Mouse (Mus musculus): Measurements from ENCODE around the gene Mlc1. TPM values are rescaled to one million over a fixed set of nuclear protein-coding genes. Genes with fewer than 3 reads are reported as not detected.

The Mlc1 gene
- polyA plus RNA-seq, 1 experiment from 2014 or later = 31.5 TPM

- WGBS = 82% methylated on average over 4 of the region's 4 CpGs
- no peak for ATAC-seq
- H3K9ac ChIP-seq (ENCODE audit: low read depth, low read length) = no peak overlapping the region
- no peaks in the 10 kb centered on the region for H3K36me3 ChIP-seq (ENCODE audit: control insufficient read depth, insufficient read depth, low read length)
- no peak overlapping the region for H3K27ac ChIP-seq (ENCODE audit: low read length)
- peaks cover 8% of the 10 kb centered on the region; the same call in 1 of the 2 replicates for H3K4me1 ChIP-seq (ENCODE audit: control insufficient read depth, insufficient read depth, low read length)
- H3K4me2 ChIP-seq (ENCODE audit: low read length) = no peak overlapping the region
- H3K4me3 ChIP-seq (ENCODE audit: low read depth, low read length) = no peak overlapping the region
- H3K9me3 ChIP-seq (replicated peaks; ENCODE audit: control insufficient read depth, low read length, poor library complexity, severe bottlenecking) = no peaks in the 10 kb centered on the region
- H3K27me3 ChIP-seq (ENCODE audit: control insufficient read depth, insufficient read depth, low read depth, low read length) = peaks cover 5% of the 10 kb centered on the region; the same call in 1 of the 2 replicates
Observed at GRCm38 (mm10) chr15:88951246-88951645, 27.6 kb downstream of the Mlc1 start.

DNA sequence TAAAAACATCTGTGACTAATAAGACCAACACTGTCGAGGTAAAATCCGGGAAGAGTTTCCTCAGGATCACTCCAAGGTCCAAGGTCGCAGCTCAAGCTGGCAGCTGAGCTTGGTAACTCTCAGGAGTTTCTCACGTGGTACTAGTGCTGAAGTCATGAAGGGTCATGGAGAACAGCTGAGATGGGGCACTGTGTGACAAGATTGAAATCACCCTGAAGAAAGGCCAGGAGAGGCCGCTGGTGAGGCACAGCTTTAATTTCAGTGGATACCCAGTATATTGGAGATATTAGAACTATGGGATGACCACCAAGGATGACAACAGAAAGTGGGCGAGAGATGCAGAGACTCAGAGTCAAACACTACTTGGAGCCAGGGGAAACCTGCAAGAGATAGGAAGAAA is 32.0 kb downstream of the Mlc1 start:
- no peak overlapping the region for H3K4me2 ChIP-seq (ENCODE audit: low read length)
- ATAC-seq = no peak
- 63% methylated on average over 6 of the region's 6 CpGs for WGBS
- no peak overlapping the region for H3K27ac ChIP-seq (ENCODE audit: low read length)
- H3K27me3 ChIP-seq (ENCODE audit: control insufficient read depth, insufficient read depth, low read depth, low read length) = no peaks in the 10 kb centered on the region
- H3K4me1 ChIP-seq (ENCODE audit: control insufficient read depth, insufficient read depth, low read length) = no peaks in the 10 kb centered on the region
- no peak overlapping the region for H3K4me3 ChIP-seq (ENCODE audit: low read depth, low read length)
- H3K9ac ChIP-seq (ENCODE audit: low read depth, low read length) = no peak overlapping the region
- H3K36me3 ChIP-seq (ENCODE audit: control insufficient read depth, insufficient read depth, low read length) = no peaks in the 10 kb centered on the region
- H3K9me3 ChIP-seq (replicated peaks; ENCODE audit: control insufficient read depth, low read length, poor library complexity, severe bottlenecking) = no peaks in the 10 kb centered on the region

GRCm38 (mm10) chr15:88943896-88944551 is 34.8 kb downstream of the Mlc1 start:
- Histone ChIP-seq H3K4me2 (ENCODE audit: low read length) (no peak overlapping the region), H3K27ac (ENCODE audit: low read length) (no peak overlapping the region), H3K9ac (ENCODE audit: low read depth, low read length) (no peak overlapping the region), H3K27me3 (ENCODE audit: control insufficient read depth, insufficient read depth, low read depth, low read length) (no peaks in the 10 kb centered on the region), H3K36me3 (ENCODE audit: control insufficient read depth, insufficient read depth, low read length) (no peaks in the 10 kb centered on the region), H3K4me3 (ENCODE audit: low read depth, low read length) (no peak overlapping the region), H3K9me3 (replicated peaks; ENCODE audit: control insufficient read depth, low read length, poor library complexity, severe bottlenecking) (no peaks in the 10 kb centered on the region), H3K4me1 (ENCODE audit: control insufficient read depth, insufficient read depth, low read length) (no peaks in the 10 kb centered on the region)
- WGBS = 81% methylated on average over 5 of the region's 5 CpGs
- ATAC-seq = no peak

DNA sequence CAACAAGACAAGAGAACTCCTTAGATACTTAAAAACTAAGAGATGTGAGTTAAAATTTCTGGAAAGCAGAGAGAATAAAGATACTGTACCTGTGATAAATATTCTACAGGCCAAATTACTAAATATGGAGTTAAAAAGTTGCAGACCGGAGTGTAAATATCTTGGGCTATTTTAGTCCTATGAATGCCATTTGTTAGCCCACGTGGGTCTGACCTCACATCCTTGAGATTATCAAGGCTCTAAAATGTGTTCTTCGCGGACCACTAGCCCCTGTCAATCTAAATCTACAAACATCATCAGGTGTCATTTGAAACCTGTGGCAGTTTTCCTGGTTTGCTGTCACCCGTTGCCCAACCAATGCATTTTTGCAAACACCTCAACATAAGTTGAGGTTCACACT is 36.0 kb downstream of the Mlc1 start:
- no peak overlapping the region for H3K4me2 ChIP-seq (ENCODE audit: low read length)
- no peak overlapping the region for H3K4me3 ChIP-seq (ENCODE audit: low read depth, low read length)
- no peaks in the 10 kb centered on the region for H3K9me3 ChIP-seq (replicated peaks; ENCODE audit: control insufficient read depth, low read length, poor library complexity, severe bottlenecking)
- WGBS = 83% methylated on average over 5 of the region's 5 CpGs
- no peaks in the 10 kb centered on the region for H3K27me3 ChIP-seq (ENCODE audit: control insufficient read depth, insufficient read depth, low read depth, low read length)
- H3K27ac ChIP-seq (ENCODE audit: low read length) = no peak overlapping the region
- H3K4me1 ChIP-seq (ENCODE audit: control insufficient read depth, insufficient read depth, low read length) = no peaks in the 10 kb centered on the region
- no peak for ATAC-seq
- no peaks in the 10 kb centered on the region for H3K36me3 ChIP-seq (ENCODE audit: control insufficient read depth, insufficient read depth, low read length)
- no peak overlapping the region for H3K9ac ChIP-seq (ENCODE audit: low read depth, low read length)

DNA sequence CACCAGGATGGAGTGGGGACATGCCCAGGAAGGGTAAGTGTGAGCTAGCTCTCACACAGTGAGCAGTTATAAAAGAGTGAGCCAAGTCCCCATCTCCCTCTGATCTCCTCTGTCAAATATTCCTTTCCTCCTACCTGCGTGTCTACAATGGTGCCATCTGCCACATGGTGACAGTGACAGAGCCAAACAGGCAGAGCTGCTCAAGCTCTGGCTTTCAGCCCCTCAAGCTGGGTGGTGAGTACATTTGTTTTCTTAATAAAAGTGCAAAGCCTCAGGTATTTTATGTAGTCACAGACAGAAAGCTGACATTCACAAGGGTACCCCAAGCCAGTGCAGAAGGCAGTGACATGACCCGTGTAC is 41.5 kb downstream of the Mlc1 start:
- H3K27ac ChIP-seq (ENCODE audit: low read length) = no peak overlapping the region
- no peaks in the 10 kb centered on the region for H3K27me3 ChIP-seq (ENCODE audit: control insufficient read depth, insufficient read depth, low read depth, low read length)
- no peak overlapping the region for H3K4me3 ChIP-seq (ENCODE audit: low read depth, low read length)
- no peak overlapping the region for H3K4me2 ChIP-seq (ENCODE audit: low read length)
- H3K36me3 ChIP-seq (ENCODE audit: control insufficient read depth, insufficient read depth, low read length) = no peaks in the 10 kb centered on the region
- no peak for ATAC-seq
- H3K9ac ChIP-seq (ENCODE audit: low read depth, low read length) = no peak overlapping the region
- H3K4me1 ChIP-seq (ENCODE audit: control insufficient read depth, insufficient read depth, low read length) = no peaks in the 10 kb centered on the region
- 86% methylated on average over 2 of the region's 2 CpGs for WGBS
- no peaks in the 10 kb centered on the region for H3K9me3 ChIP-seq (replicated peaks; ENCODE audit: control insufficient read depth, low read length, poor library complexity, severe bottlenecking)

- H3K36me3 ChIP-seq (ENCODE audit: control insufficient read depth, insufficient read depth, low read length) = no peaks in the 10 kb centered on the region
- 69% methylated on average over 6 of the region's 6 CpGs for WGBS
Observed at GRCm38 (mm10) chr15:88936619-88937290, 42.1 kb downstream of the Mlc1 start.

DNA sequence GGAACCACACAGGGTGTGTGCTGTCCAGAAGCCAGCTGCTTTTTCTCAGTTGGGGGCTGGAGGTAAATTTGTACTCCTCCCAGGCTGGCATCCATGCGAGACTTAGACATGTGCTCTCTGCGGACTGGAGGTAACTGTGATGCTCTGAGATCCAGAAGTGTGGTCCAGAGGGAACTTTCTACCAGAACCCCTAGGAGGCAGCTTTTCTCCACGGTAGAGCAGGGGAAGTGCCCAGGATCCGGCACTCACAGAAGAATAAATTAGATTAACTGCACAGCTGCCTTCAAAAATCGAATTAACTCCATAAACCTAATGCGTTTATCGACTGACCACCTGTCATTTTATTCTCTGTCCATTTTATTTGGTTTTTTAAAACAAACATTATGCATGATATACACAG is 44.7 kb downstream of the Mlc1 start:
- Histone ChIP-seq H3K4me1 (ENCODE audit: control insufficient read depth, insufficient read depth, low read length) (no peaks in the 10 kb centered on the region), H3K4me2 (ENCODE audit: low read length) (no peak overlapping the region), H3K27me3 (ENCODE audit: control insufficient read depth, insufficient read depth, low read depth, low read length) (no peaks in the 10 kb centered on the region), H3K4me3 (ENCODE audit: low read depth, low read length) (no peak overlapping the region), H3K27ac (ENCODE audit: low read length) (no peak overlapping the region), H3K9me3 (replicated peaks; ENCODE audit: control insufficient read depth, low read length, poor library complexity, severe bottlenecking) (no peaks in the 10 kb centered on the region), H3K9ac (ENCODE audit: low read depth, low read length) (no peak overlapping the region), H3K36me3 (ENCODE audit: control insufficient read depth, insufficient read depth, low read length) (no peaks in the 10 kb centered on the region)
- no peak for ATAC-seq
- WGBS = 52% methylated on average over 7 of the region's 7 CpGs

More at GRCm38 (mm10) chr15:88936619-88937290, 42.1 kb downstream of the Mlc1 start:
- Histone ChIP-seq H3K27me3 (ENCODE audit: control insufficient read depth, insufficient read depth, low read depth, low read length) (no peaks in the 10 kb centered on the region), H3K4me3 (ENCODE audit: low read depth, low read length) (no peak overlapping the region), H3K27ac (ENCODE audit: low read length) (no peak overlapping the region), H3K4me1 (ENCODE audit: control insufficient read depth, insufficient read depth, low read length) (no peaks in the 10 kb centered on the region), H3K9ac (ENCODE audit: low read depth, low read length) (no peak overlapping the region), H3K9me3 (replicated peaks; ENCODE audit: control insufficient read depth, low read length, poor library complexity, severe bottlenecking) (no peaks in the 10 kb centered on the region), H3K4me2 (ENCODE audit: low read length) (no peak overlapping the region)
- ATAC-seq = no peak

- Histone ChIP-seq H3K9me3 (replicated peaks; ENCODE audit: control insufficient read depth, low read length, poor library complexity, severe bottlenecking) (no peaks in the 10 kb centered on the region), H3K27me3 (ENCODE audit: control insufficient read depth, insufficient read depth, low read depth, low read length) (no peaks in the 10 kb centered on the region), H3K27ac (ENCODE audit: low read length) (no peak overlapping the region), H3K4me1 (ENCODE audit: control insufficient read depth, insufficient read depth, low read length) (no peaks in the 10 kb centered on the region), H3K36me3 (ENCODE audit: control insufficient read depth, insufficient read depth, low read length) (no peaks in the 10 kb centered on the region), H3K9ac (ENCODE audit: low read depth, low read length) (no peak overlapping the region), H3K4me3 (ENCODE audit: low read depth, low read length) (no peak overlapping the region), H3K4me2 (ENCODE audit: low read length) (no peak overlapping the region)
- ATAC-seq = no peak
- WGBS = 92% methylated on average over 10 of the region's 10 CpGs
Observed at GRCm38 (mm10) chr15:88932667-88933066, 46.1 kb downstream of the Mlc1 start.

DNA sequence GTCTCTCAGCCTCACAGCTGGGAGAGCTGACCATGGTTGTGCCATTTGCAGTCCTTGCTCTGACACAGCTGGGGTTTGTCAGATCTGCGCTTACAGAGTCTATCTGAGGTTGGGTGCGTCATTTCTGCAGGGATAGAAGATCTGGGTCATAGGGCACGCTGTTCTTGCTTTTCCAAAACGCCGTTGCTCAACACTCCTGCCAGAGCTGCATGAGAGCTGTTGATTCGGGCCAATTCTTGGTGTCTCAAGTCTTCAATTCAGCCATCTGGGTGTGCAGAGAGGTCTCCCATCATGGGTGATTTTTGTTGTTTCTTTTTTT is 56.9 kb downstream of the Mlc1 start:
- Histone ChIP-seq H3K4me1 (ENCODE audit: control insufficient read depth, insufficient read depth, low read length) (no peaks in the 10 kb centered on the region), H3K27ac (ENCODE audit: low read length) (no peak overlapping the region)
- 77% methylated on average over 6 of the region's 6 CpGs for WGBS

More for the DNA sequence above, 56.9 kb downstream of the Mlc1 start:
- Histone ChIP-seq H3K9ac (ENCODE audit: low read depth, low read length) (no peak overlapping the region), H3K4me2 (ENCODE audit: low read length) (no peak overlapping the region), H3K9me3 (replicated peaks; ENCODE audit: control insufficient read depth, low read length, poor library complexity, severe bottlenecking) (no peaks in the 10 kb centered on the region), H3K36me3 (ENCODE audit: control insufficient read depth, insufficient read depth, low read length) (no peaks in the 10 kb centered on the region), H3K27me3 (ENCODE audit: control insufficient read depth, insufficient read depth, low read depth, low read length) (no peaks in the 10 kb centered on the region), H3K4me3 (ENCODE audit: low read depth, low read length) (no peak overlapping the region)
- ATAC-seq = no peak
